Mouse (Mus musculus) E14TG2a.4 (cell line): ENCODE data around the gene Wdr62.

Source experiments
- H3K27me3 ChIP-seq: 2 replicates; pipeline ENCODE4 v1.6.1; 2014; ENCODE audit warnings: low read length, control low read depth; ENCODE audit not compliant: insufficient read depth
- H3K36me3 ChIP-seq: 2 replicates; pipeline ENCODE4 v1.6.1; 2014; ENCODE audit warnings: low read length, control low read depth; ENCODE audit not compliant: insufficient read depth
- H3K4me1 ChIP-seq: replicated peaks from 2 replicates; pipeline ENCODE4 v1.6.1; 2014; ENCODE audit warnings: low read depth, low read length, control low read depth
- H3K4me3 ChIP-seq: replicated peaks from 2 replicates; pipeline ENCODE4 v1.5.1; 2014; ENCODE audit warnings: mild to moderate bottlenecking, low read length
- H3K9me3 ChIP-seq: 2 replicates; pipeline ENCODE4 v1.6.1; 2014; ENCODE audit warnings: low read length, control low read depth
- CTCF ChIP-seq: conservative IDR thresholded peaks from 2 replicates; pipeline ENCODE4 v1.5.1; 2014; ENCODE audit warnings: low read length
- NANOG ChIP-seq: IDR thresholded peaks from 2 replicates; pipeline ENCODE4 v1.6.1; 2014; ENCODE audit warnings: borderline replicate concordance, low read length, mixed read lengths
- POU5F1 ChIP-seq: IDR thresholded peaks from 2 replicates; pipeline ENCODE4 v1.6.1; 2014; ENCODE audit warnings: low read length, borderline replicate concordance

Gene Wdr62

DNA sequence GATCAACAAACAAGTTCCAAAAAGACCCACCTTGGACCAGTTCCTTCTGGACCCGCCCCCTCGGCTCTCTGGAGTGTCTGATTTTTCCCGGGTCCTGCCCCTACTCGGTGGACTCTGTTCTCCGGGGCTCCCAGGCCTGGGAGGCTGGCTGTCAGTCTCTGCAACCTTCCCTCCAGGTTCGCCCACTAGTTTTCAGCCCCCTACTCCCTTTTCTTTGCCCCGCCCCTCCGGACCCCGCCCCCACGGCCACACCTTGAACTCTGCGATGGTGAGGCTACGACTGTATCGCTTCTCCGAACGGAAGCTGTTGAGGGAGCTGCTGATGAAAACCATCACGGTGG is 48.9 kb downstream of the Wdr62 start:
- Histone ChIP-seq H3K36me3 (peaks cover 68% of the 10 kb centered on the region), H3K4me1 (peaks cover 64% of the 10 kb centered on the region), H3K27me3 (no peaks in the 10 kb centered on the region), H3K9me3 (no peaks in the 10 kb centered on the region), H3K4me3 (peak overlapping the region; percentile 96)
- TF ChIP-seq CTCF (no peak), NANOG (no peak), POU5F1 (no peak)

DNA sequence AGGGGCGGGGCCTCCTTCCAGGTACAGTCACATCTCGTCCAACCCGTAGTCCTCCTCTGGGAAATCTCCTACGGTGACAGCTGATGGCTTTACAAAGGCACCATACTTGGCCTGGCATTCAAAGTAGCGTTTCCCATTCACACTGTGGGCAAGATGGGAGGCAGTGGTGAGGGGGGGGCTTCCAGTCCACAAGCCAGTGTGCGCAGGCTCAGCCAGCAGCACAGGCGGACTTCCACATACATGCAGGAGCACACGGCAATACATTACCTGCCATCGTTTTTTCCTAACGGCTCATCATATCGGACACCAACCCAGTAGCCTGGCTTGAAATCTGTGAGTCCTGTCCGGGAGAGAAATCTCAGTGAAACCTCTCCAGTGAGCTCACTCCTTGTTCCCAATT is 56.0 kb downstream of the Wdr62 start:
- Histone ChIP-seq H3K36me3 (peaks cover 58% of the 10 kb centered on the region), H3K4me1 (peaks cover 40% of the 10 kb centered on the region), H3K27me3 (no peaks in the 10 kb centered on the region), H3K9me3 (no peaks in the 10 kb centered on the region), H3K4me3 (no peak overlapping the region)
- TF ChIP-seq CTCF: no peak
- TF ChIP-seq POU5F1: no peak
- TF ChIP-seq NANOG: no peak

GRCm38 (mm10) chr7:30222205-30222604 is 58.0 kb downstream of the Wdr62 start:
- TF ChIP-seq POU5F1: no peak
- peaks cover 34% of the 10 kb centered on the region for H3K4me1 ChIP-seq
- no peaks in the 10 kb centered on the region for H3K9me3 ChIP-seq
- no peak overlapping the region for H3K4me3 ChIP-seq
- H3K36me3 ChIP-seq: peaks cover 40% of the 10 kb centered on the region
- no peaks in the 10 kb centered on the region for H3K27me3 ChIP-seq

- no peak for TF ChIP-seq NANOG
- H3K4me3 ChIP-seq: no peak overlapping the region
- H3K27me3 ChIP-seq: no peaks in the 10 kb centered on the region
- no peaks in the 10 kb centered on the region for H3K9me3 ChIP-seq
- peaks cover 32% of the 10 kb centered on the region for H3K36me3 ChIP-seq
- peaks cover 35% of the 10 kb centered on the region for H3K4me1 ChIP-seq
These were observed 58.8 kb downstream of the Wdr62 start for GRCm38 (mm10) chr7:30221433-30221832.

DNA sequence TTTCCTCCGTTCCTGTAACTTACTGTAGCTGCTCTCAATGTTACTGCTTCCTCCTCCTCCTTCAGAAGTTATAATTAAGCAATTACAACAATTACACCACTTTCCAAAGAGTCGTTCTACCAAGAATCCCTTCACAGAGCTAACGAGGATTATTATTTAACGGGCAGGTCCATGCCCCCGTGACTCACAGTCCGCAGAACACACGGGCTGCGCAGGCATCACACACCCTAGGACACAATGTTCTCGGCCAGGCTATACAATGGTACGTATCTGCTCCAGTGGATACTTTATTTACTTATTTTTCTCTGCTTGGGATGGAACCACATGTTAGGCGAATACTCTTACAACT is 60.2 kb downstream of the Wdr62 start:
- Histone ChIP-seq H3K4me3 (peak overlapping the region; percentile 75), H3K27me3 (no peaks in the 10 kb centered on the region), H3K4me1 (peaks cover 35% of the 10 kb centered on the region), H3K9me3 (no peaks in the 10 kb centered on the region), H3K36me3 (peaks cover 19% of the 10 kb centered on the region)
- TF ChIP-seq POU5F1 (no peak), NANOG (no peak), CTCF (no peak)

GRCm38 (mm10) chr7:30219293-30220007 is 60.8 kb downstream of the Wdr62 start:
- Histone ChIP-seq H3K36me3 (peaks cover 14% of the 10 kb centered on the region), H3K27me3 (no peaks in the 10 kb centered on the region), H3K4me3 (peak overlapping the region; percentile 75), H3K4me1 (peaks cover 34% of the 10 kb centered on the region), H3K9me3 (peaks cover 3% of the 10 kb centered on the region)
- no peak for TF ChIP-seq POU5F1
- TF ChIP-seq NANOG: no peak
- TF ChIP-seq CTCF: no peak

DNA sequence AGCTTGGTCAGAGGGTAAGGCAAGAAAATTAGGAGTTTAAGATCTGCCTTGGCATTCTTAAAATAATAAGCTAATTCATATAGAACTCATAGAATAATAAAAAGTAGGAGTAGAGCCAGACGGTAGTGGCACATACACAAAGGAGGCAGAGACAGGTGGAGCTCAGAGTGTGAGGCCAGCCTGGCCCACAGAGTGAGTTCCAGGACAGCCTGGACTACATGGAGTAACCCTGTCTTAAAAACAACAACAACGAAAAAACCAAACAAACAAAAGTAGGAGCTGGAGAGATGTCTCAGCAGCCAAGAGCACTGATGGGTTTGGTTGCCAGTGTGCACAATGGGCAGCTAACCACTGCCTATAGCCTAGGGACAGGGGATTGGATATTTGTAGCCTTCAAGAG is 62.9 kb downstream of the Wdr62 start:
- Histone ChIP-seq H3K4me3 (no peak overlapping the region), H3K36me3 (peaks cover 5% of the 10 kb centered on the region; the same call in 1 of the 2 replicates), H3K4me1 (peaks cover 28% of the 10 kb centered on the region), H3K9me3 (peaks cover 25% of the 10 kb centered on the region), H3K27me3 (no peaks in the 10 kb centered on the region)
- TF ChIP-seq CTCF (no peak), POU5F1 (no peak)

DNA sequence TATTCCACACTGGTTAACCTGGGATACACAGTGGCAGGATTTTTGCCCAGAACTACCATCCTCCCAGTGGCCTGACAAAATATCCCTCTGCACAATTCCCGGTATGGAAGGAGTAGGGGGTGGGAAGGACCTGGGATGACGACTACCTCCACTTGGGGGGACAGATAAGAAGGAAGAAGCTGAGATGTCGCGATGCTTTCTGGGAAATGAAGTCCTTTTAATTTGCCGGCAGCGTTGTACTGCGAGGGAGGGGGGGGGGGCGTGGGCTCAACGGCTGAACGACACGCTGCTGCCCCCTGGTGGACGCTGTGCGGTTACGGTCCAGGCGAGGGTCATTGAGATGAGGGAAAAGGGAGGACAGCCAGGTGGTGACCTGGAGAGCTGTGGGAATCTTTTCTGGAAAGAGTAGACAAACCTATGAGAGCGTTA is 63.5 kb downstream of the Wdr62 start:
- no peaks in the 10 kb centered on the region for H3K27me3 ChIP-seq
- TF ChIP-seq CTCF: peak; percentile 54
- no peak for TF ChIP-seq NANOG
- peaks cover 5% of the 10 kb centered on the region; the same call in 1 of the 2 replicates for H3K36me3 ChIP-seq
- peaks cover 30% of the 10 kb centered on the region for H3K9me3 ChIP-seq
- no peak overlapping the region for H3K4me3 ChIP-seq
- H3K4me1 ChIP-seq: peaks cover 28% of the 10 kb centered on the region

- H3K4me3 ChIP-seq: no peak overlapping the region
- H3K36me3 ChIP-seq: peaks cover 5% of the 10 kb centered on the region; the same call in 1 of the 2 replicates
- TF ChIP-seq POU5F1 (no peak), CTCF (no peak)
- H3K4me1 ChIP-seq: peaks cover 28% of the 10 kb centered on the region
- no peaks in the 10 kb centered on the region for H3K27me3 ChIP-seq
- H3K9me3 ChIP-seq: peaks cover 39% of the 10 kb centered on the region
These were observed 64.3 kb downstream of the Wdr62 start for GRCm38 (mm10) chr7:30215875-30216274.
